Mouse (Mus musculus) liver (tissue): ENCODE measurements around the gene Cmas.
A peak's percentile ranks its signal among the peaks of the same experiment; 100 is the strongest.

Experiments used
- DNase-seq: peaks from one replicate; pipeline ENCODE4 v3.0.0-alpha.2; 2020; ENCODE audit warnings: mixed read lengths

Gene Cmas

GRCm38 (mm10) chr6:142756507-142757333 lies at the start of gene Cmas:
Gene Cmas (plus strand): TSS chr6:142756686.
- DNase-seq, result peak; percentile 96

DNA sequence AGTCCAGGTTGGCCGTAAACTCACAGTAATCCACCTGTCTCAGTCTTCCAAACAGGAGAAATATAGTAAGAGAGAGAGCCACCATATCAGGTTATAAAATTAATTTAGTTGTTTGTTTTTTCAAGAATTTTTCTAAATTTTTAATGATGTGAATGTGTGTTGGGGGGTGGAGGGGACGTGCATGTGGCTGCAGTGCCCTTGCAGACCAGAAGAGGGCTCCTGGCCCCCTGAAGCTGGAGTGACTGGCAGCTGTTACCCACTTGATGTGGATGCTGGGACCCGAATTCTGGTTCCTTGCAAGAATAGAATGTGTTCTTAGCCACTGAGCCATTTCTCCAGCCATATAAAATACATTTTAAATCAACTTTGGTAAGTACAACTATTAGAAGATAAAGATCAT lies 49.8 kb upstream of the Cmas start:
- DNase-seq, result no peak

DNA sequence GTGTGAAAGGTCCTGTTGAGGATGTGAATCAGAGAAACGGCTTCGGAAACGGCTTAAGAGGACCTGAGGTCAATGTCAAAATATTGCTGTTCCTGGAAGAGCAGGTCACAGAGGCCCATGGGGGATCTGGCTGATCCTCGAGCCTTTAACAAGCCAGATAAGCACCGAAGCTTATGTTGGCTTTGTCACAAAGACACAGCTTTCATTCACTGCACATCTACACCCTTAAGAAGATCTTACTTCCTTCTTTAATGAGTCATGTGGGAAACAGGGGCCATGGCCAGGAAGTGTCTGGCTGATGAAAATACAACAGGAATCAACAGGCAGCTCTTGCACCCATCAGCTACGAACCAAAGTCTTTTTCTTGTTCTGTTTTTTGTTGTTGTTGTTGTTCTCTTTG lies 48.1 kb upstream of the Cmas start:
- no peak for DNase-seq

GRCm38 (mm10) chr6:142710690-142711089 lies 45.8 kb upstream of the Cmas start:
- no peak for DNase-seq

- no peak for DNase-seq
These were observed 45.4 kb upstream of the Cmas start for GRCm38 (mm10) chr6:142711106-142711505.

DNA sequence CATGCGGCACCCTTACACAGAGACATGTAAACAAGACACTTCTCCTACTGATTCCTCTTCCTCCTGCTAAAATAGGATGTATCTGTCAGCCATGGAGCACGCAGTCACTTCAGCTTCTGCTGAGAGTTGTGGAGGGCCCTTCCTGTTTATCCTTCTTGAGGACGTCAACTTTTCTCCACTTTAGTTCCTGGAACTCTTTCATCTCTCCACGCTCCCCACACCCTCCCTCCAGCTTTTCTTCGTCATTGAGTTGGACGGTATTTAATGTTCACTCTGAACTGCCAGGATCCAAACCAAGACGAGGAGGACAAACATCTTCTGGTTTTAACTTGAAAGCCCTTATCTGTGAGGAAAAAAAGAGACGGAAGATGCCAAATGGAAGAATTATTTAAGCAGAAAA lies 41.5 kb upstream of the Cmas start:
- DNase-seq, result no peak

- DNase-seq, result no peak
These were observed 39.3 kb upstream of the Cmas start for GRCm38 (mm10) chr6:142717186-142717585.

DNA sequence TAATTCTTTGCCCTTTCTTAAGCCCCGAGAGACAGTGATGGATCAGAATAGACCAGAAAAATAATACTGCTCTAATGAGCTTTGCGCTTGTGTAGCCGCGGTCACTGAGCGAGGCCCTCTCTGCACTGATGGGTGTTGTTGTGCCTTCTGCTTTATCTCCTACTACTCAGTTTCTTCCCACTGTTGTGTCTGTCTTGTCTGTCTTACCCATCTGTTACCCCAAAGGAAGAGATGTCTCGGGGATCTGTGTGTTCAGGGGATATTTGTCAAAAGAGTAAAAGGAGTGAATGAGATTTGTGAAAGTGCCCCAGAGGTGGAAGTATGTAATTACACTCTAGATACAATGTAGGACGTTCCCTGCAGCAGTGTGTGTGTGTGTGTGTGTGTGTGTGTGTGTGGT lies 38.3 kb upstream of the Cmas start:
- DNase-seq, result no peak

- no peak for DNase-seq
These were observed 35.8 kb upstream of the Cmas start for GRCm38 (mm10) chr6:142720641-142721040.

DNA sequence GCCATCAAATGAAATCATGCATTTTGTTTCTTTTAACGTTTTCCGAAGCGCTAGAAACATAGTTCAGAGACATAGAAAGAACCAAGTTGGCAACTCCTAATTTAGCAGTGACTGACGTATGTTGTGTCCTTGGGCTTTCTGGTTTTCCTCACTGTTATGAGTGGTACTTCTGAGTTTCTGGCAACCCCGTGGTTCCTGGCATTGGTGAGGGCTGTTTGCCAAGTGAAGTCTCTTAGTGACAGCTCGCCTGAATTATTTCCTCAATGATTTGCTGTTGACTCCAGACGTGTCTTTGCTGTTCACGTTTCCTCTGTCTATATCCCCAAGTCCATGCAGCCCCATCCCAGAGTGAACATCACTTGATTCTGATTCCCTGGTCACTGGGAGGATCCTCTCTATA lies 34.8 kb upstream of the Cmas start:
- DNase-seq, result no peak

DNA sequence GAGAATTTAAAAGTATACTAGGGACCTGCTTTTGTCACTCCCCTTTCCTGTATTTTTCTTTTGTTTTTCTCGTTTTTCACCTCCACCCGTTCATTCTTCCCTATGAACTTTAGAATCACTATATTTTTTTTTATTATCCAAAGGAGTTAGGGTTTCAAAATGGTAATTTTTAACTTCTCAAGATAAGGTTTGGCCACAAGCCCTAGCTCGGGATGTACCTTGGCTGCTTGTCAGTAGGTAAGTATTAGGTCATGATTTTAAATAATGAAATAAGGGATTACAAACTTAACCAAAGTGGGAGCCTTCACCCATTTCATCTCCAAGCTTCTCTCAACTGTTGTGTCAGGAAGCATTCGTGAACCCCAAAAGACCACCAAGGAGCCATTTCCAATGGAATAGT lies 30.5 kb upstream of the Cmas start:
- DNase-seq, result no peak

DNA sequence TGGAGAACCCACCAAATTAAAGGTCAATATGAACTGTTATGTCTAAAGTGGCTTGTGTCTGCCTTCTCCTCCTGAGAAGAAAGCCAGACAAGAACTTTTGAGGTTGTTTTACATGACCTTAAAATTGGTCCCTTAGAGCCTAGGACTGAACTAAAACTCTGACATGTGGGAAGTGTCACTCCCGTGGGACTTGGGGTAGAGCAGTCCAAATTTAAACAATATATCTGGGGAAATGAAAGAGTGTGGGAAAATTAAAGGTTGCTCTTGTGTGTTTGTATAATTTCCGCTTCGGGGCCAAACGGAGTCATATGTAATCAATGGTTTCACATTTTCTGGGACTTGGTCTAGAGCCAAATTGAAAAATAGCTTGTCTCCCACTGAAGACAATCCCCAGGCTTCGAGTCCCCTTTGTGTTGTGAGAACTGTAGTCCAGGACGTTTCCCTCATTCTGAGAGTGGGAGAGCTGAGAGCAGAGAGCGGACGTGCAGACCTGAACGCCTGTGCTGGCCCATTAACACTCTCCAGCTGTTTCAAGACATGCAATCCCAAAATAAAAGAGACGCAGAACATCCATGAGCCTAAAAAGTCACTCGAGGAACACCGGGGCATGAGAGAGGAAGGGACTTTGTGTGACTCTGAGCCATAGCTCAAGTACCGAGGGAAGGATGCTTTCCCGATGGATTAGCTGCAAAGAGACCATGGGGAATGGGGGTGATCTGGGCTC lies 23.8 kb upstream of the Cmas start:
- DNase-seq, result no peak

DNA sequence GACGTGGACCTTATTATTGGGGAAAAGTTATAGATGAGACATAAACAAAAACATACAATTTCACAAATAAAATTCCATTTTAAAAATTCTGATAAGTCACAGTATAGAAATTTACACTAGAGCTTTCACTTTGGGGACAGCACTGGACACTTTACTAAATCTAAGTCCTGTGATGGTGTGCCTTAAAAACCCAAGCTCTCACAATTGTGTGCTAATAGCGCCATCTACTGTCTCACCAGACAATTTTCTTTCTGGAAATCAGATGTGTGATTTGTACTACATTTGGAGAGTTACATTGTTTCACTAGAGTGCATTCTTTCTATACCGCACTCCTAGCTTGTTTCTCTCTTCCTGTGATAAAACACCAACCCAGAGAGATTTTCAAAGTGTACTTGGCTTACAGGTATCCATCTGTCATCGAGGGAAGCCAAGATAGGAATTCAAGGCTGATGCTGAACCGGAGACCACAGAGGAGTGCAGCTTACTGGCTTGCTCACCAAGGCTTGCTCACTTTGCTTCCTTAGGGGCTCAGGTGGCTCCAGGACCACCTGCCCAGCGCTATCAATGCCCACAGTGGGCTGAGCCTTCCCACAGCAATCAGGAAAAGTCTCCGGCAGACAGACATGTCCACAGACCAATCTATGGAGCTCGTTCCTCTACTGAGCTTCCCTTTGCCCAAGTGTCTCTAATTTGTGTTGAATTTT lies 21.0 kb upstream of the Cmas start:
- DNase-seq, result no peak

DNA sequence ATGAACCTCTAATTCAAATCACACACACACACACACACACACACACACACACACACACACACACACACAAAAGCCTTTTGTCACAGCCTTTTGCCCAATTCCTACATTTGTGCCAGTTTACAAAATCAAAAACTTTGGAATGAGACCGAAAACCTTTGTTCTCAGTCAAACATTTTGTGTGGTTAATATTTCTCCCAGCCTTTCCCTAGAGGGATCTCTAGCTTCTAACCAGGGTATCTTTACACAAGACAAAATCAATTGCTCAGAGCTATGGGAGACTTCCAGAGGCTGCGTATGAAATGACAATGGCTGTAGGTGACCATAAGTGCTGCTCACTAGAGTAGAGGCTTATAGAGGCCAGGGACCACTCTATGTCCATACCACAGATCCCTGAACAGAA lies 18.3 kb upstream of the Cmas start:
- no peak for DNase-seq

- DNase-seq, result no peak
These were observed 17.8 kb upstream of the Cmas start for GRCm38 (mm10) chr6:142738637-142739036.

DNA sequence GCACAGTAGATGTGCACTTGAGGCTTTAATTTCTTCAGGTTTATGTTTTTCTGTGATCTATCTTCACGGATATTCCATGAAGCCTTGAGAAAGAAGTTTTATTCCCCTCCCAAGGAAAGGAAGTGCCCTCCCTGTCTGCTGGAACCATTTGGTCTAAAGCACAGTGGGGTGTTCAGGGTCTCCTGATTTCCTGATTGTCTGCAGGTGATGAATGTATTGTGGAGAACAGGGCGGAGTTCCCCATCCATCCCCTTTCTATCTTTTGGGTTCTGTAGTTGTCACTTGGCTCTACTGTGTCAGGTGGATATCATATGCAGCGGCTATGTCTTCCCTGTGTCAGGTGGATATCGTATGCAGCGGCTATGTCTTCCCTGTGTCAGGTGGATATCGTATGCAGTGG lies 14.7 kb upstream of the Cmas start:
- DNase-seq, result no peak

GRCm38 (mm10) chr6:142743193-142743592 lies 13.3 kb upstream of the Cmas start:
- DNase-seq, result no peak

DNA sequence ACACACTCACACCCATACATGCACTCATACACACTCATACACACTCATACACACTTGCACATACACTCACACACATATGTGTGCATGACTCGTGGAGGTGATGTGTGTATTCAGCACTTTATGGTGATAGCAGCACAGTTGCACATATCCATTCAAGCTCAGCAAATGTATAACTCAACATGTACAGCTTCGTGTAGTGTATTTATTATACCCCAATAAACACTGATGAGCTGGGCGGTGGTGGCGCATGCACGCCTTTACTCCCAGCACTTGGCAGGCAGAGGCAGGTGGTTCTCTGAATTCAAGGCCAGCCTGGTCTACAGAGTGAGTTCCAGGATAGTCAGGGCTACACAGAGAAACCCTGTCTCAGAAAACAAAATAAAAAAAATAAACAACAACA lies 11.0 kb upstream of the Cmas start:
- no peak for DNase-seq

DNA sequence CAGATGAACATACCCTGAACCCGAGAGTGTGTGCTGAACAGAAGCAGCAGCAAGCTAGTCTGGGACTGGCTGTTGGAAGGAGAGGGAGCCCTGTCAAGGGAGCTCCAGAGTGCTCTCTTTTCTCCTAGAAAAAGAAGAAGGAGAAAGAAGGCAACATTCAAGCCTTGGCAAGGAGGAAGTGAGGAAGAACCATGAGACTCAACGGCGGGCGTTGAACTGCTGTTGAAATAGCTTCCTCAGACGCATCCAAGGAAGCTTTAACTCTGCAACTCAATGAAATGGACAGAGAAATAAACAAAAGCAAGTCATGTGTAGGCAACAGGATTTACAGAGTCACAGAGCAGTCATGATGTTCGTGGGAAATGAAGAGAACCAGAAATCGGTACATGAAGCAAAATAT lies 9.7 kb upstream of the Cmas start:
- no peak for DNase-seq

GRCm38 (mm10) chr6:142747165-142747564 lies 9.3 kb upstream of the Cmas start:
- DNase-seq, result no peak

DNA sequence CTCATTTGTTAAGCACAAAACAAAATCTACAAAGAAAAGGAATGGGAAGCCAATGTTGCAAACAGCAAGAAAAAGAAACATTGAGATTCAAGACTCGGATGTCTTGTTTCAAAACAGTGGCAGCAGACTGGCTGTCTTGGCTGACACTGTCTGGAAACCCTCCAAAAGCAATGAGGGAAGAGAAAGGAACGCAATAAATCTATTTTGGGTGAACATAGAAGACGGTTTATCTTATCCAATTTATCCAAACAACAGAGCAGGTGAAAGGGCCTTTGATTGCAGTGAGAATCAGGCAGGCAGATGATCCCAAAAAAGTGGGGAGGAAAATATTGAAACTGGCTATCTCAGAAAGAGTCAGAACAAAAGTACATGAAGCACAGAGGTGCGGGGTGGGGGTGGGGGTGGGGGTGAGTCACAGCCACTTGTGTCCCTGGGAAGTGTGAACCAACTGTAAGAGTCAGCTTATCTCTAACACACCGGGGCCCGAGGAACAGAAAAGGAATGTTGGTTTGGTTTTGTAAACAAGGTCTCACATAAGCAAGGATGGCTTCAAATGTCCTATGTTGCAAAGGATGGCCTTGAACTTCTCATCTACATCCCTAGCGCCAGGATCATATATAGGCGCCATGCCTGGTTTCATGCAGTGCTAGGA lies 8.3 kb upstream of the Cmas start:
- no peak for DNase-seq

DNA sequence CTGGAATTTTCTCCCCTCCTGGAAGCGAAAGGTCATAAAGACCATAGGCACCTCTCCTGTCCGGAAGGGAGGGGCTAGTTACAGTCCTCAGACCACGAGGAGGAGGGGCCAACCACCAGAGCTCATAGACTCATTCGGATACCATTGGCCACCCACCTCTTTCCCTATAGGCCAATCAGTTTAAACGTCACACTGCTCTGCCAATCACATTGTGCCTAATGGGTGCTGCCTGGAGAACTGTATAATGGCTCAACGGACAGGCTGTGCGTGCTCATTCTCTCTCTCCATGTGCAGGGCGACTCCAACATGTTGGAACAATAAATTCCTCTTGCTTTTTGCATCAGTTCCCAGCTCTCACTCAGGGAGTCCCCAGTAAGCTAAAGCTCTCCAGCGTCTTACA lies 5.1 kb upstream of the Cmas start:
- DNase-seq, result no peak
